Mouse (Mus musculus) midbrain, postnatal 0 days (tissue): ENCODE measurements at regions not wholly inside any gene's neighbourhood (a gene's known extent, or its start where the extent isn't known, plus 50 kb on each side); places are given as distances from the start of the nearest gene placed in this dataset.
"Not testable (repeated sequence)": the region's sequence is repeated elsewhere in the genome, so short reads cannot be mapped to it uniquely, and the experiment has no call there.

Source experiments
- ATAC-seq: fragments of 200-750 bp; cut with Nextera tagmentation; 2 replicates; pipeline ENCODE4 v1.8.0; 2017; ENCODE audit warnings: moderate number of reproducible peaks, mild to moderate bottlenecking, moderate TSS enrichment, moderate library complexity; ENCODE audit not compliant: low FRiP score
- DNase-seq: peaks from one replicate; pipeline ENCODE4 v3.0.0-alpha.2; 2015; ENCODE audit warnings: low spot score
- H3K27ac ChIP-seq: fragments of 300-500 bp; sonication (generic); 2 replicates; pipeline ENCODE4 v1.5.1; 2014; ENCODE audit warnings: low read depth, mild to moderate bottlenecking, low read length, mixed read lengths
- H3K27me3 ChIP-seq: fragments of 300-500 bp; sonication (generic); 2 replicates; pipeline ENCODE4 v1.6.1; 2014; ENCODE audit warnings: low read length, control low read depth, mixed read lengths; ENCODE audit not compliant: insufficient read depth
- H3K36me3 ChIP-seq: fragments of 300-500 bp; sonication (generic); 2 replicates; pipeline ENCODE4 v1.6.1; 2014; ENCODE audit warnings: low read length, control low read depth, mixed read lengths; ENCODE audit not compliant: insufficient read depth
- H3K4me1 ChIP-seq: fragments of 300-500 bp; sonication (generic); 2 replicates; pipeline ENCODE4 v1.6.1; 2014; ENCODE audit warnings: mild to moderate bottlenecking, control low read depth, antibody characterized with exemption, low read length, mixed read lengths; ENCODE audit not compliant: insufficient read depth
- H3K4me2 ChIP-seq: fragments of 300-500 bp; sonication (generic); 2 replicates; pipeline ENCODE4 v1.6.1; 2014; ENCODE audit warnings: low read depth, mild to moderate bottlenecking, low read length, mixed read lengths; ENCODE audit not compliant: poor library complexity, severe bottlenecking
- H3K4me3 ChIP-seq: fragments of 300-500 bp; sonication (generic); 2 replicates; pipeline ENCODE4 v1.5.1; 2014; ENCODE audit warnings: low read depth, mild to moderate bottlenecking, low read length, moderate library complexity
- H3K9ac ChIP-seq: fragments of 300-500 bp; sonication (generic); replicated peaks from 2 replicates; pipeline ENCODE4 v1.6.1; 2014; ENCODE audit warnings: mild to moderate bottlenecking, low read length, moderate library complexity, mixed read lengths; ENCODE audit not compliant: poor library complexity, severe bottlenecking
- H3K9me3 ChIP-seq: fragments of 300-500 bp; sonication (generic); 2 replicates; pipeline ENCODE4 v1.6.1; 2016; ENCODE audit warnings: low read length, control low read depth
- CTCF ChIP-seq: IDR thresholded peaks from 2 replicates; pipeline ENCODE4 v1.5.1; 2016; ENCODE audit warnings: antibody characterized with exemption, mild to moderate bottlenecking
- WGBS: fragments of 180-500 bp; shearing (Covaris S2); extraction: QIAGEN DNeasy Blood & Tissue Kit; methylation state at CpG from one replicate; pipeline ENCODE4 v1.1.7; 2014; 5-methylcytosine and 5-hydroxymethylcytosine counted together

DNA sequence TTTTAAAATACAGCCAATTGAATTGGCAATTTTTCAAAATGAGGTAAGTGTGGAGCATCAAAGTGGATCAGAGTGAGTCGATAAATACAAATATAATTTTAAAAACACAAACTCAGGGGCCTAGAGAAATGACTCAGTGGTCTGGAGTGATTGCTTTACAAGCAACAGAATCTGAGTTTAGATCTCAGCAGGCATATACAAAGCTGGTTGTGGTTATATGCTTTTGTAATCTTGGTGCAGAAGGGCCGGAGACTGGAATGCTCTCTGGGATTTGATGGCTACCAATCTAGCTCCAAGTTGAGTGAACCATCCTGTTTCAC lies 235.0 kb upstream of the Cdh8 start:
- Histone ChIP-seq H3K36me3 (no peaks in the 10 kb centered on the region), H3K9ac (no peak overlapping the region), H3K4me2 (no peak overlapping the region), H3K4me1 (no peaks in the 10 kb centered on the region), H3K27ac (no peak overlapping the region), H3K4me3 (no peak overlapping the region), H3K27me3 (no peaks in the 10 kb centered on the region), H3K9me3 (no peaks in the 10 kb centered on the region)
- 79% methylated on average over 2 of the region's 2 CpGs for WGBS
- DNase-seq (no peak), ATAC-seq (no peak)
- TF ChIP-seq CTCF, result no peak

GRCm38 (mm10) chr8:99650587-99651301 lies 234.5 kb upstream of the Cdh8 start:
- no peaks in the 10 kb centered on the region for H3K36me3 ChIP-seq
- no peaks in the 10 kb centered on the region for H3K9me3 ChIP-seq
- H3K27ac ChIP-seq, result no peak overlapping the region
- no peak for ATAC-seq
- H3K4me2 ChIP-seq, result no peak overlapping the region
- TF ChIP-seq CTCF, result no peak
- DNase-seq, result no peak
- H3K4me1 ChIP-seq, result no peaks in the 10 kb centered on the region
- WGBS, result 79% methylated on average over 9 of the region's 9 CpGs
- H3K27me3 ChIP-seq, result no peaks in the 10 kb centered on the region
- H3K4me3 ChIP-seq, result no peak overlapping the region
- no peak overlapping the region for H3K9ac ChIP-seq

DNA sequence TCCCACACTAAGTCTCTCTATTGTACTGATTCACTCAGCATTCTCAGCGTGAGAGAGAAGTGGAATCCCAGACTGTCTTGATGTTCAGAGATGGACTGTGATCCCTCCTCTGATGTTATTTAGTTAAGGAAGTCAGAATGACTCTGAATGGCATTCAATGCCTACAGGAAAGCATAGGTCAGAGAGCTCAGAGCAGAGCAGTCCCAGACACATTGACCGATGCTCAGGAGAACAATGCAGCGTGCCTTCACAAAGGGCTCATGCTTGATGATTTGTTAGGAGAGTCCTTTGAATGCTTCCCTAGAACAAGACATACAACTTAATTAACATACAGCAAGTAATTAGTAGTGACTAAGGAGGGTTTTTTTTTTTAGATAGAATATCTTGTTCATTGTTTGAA lies 224.3 kb upstream of the Cdh8 start:
- Histone ChIP-seq H3K9me3 (no peaks in the 10 kb centered on the region; the same call in 1 of the 2 replicates), H3K9ac (no peak overlapping the region), H3K4me3 (no peak overlapping the region), H3K27ac (no peak overlapping the region), H3K36me3 (no peaks in the 10 kb centered on the region), H3K27me3 (no peaks in the 10 kb centered on the region), H3K4me2 (no peak overlapping the region), H3K4me1 (no peaks in the 10 kb centered on the region)
- no peak for TF ChIP-seq CTCF
- ATAC-seq (no peak), DNase-seq (no peak)
- whole genome bisulfite sequencing, result 23% methylated on average over 3 of the region's 3 CpGs

DNA sequence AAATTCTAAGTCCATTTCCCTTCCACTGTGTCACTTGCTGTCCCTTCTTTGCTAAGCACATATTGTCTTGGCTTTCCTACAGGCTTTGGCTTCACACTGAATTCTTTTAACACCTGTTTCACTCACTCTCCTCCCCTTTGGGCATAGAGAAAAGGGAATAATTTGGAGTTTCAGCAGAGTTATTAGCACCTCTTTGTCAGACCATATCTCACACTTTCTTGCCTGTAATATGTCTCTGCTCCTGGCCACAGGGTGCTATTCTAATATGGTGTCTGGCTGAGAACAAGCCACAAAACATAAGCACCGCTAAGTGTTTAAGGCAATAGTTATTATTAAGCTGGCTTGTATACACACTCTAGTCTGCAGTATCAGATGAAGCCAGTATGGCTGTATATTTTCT lies 214.7 kb upstream of the Cdh8 start:
- not testable (repeated sequence) for ATAC-seq, H3K36me3 ChIP-seq, H3K4me1 ChIP-seq, H3K9me3 ChIP-seq, DNase-seq, H3K4me2 ChIP-seq, H3K4me3 ChIP-seq, H3K27me3 ChIP-seq, H3K27ac ChIP-seq, H3K9ac ChIP-seq
- 94% methylated on average over 1 of the region's 1 CpGs for WGBS

DNA sequence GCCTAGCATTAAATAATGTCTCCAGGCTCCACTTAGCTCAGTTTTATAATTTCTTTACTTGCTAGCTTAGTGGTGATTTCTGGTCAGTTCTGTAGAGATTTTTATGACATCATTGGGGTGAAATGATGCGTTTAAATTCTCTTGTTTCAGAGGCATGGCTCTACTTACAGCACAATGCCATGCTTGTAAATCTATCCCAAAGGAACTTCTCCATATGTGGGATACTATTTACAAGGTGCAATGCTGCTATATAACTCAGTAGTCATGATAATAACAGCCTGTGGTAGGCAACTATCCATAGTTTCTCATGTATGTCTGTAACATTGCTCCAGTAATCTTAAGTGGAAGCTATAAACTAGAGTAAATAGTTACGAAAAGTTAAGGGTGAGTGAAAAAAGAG lies 205.4 kb upstream of the Cdh8 start:
- Histone ChIP-seq H3K4me2 (no peak overlapping the region), H3K9ac (no peak overlapping the region), H3K9me3 (peaks cover 3% of the 10 kb centered on the region; the same call in 1 of the 2 replicates), H3K27ac (no peak overlapping the region), H3K4me1 (no peaks in the 10 kb centered on the region), H3K36me3 (no peaks in the 10 kb centered on the region), H3K4me3 (no peak overlapping the region), H3K27me3 (no peaks in the 10 kb centered on the region)
- WGBS, result 60% methylated on average over 2 of the region's 2 CpGs
- ATAC-seq (no peak), DNase-seq (no peak)
- no peak for TF ChIP-seq CTCF

GRCm38 (mm10) chr8:99604327-99604726 lies 188.1 kb upstream of the Cdh8 start:
- not testable (repeated sequence) for H3K4me1 ChIP-seq, H3K27me3 ChIP-seq, H3K9ac ChIP-seq, H3K4me2 ChIP-seq, ATAC-seq, H3K9me3 ChIP-seq, H3K4me3 ChIP-seq, H3K27ac ChIP-seq, H3K36me3 ChIP-seq
- peak; percentile 36 for DNase-seq
- peak; percentile 62 for TF ChIP-seq CTCF
- 47% methylated on average over 2 of the region's 2 CpGs for WGBS
